Mouse (Mus musculus) kidney, postnatal 25 days (tissue): ENCODE measurements around the gene Gatad2a.
A peak's percentile ranks its signal among the peaks of the same experiment; 100 is the strongest.

Experiments used
- DNase-seq, 2 experiments: peaks; one replicate each; pipeline ENCODE4 v3.0.0; 2021; ENCODE audit warnings: mixed read lengths in 2 of 2

Gatad2a gene

GRCm38 (mm10) chr8:69870003-69870765 lies 126.0 kb downstream of the Gatad2a start:
- DNase-seq = no peak

GRCm38 (mm10) chr8:69867696-69868326 lies 128.4 kb downstream of the Gatad2a start:
- peak in 1 of 2 experiments; percentile 55 for DNase-seq

- no peak for DNase-seq
Measured at GRCm38 (mm10) chr8:69864180-69864579, 132.0 kb downstream of the Gatad2a start.

- DNase-seq = no peak
Measured at GRCm38 (mm10) chr8:69863387-69864020, 132.7 kb downstream of the Gatad2a start.

- no peak for DNase-seq
Measured at GRCm38 (mm10) chr8:69861251-69861650, 134.9 kb downstream of the Gatad2a start.

- no peak for DNase-seq
Measured at GRCm38 (mm10) chr8:69860807-69861206, 135.4 kb downstream of the Gatad2a start.
